Mouse (Mus musculus) cerebellum, adult 2 months (tissue): ENCODE results near the gene Tcap. TPM values are rescaled to one million over a fixed set of nuclear protein-coding genes. Genes with fewer than 3 reads are reported as not detected.

Experiments used
- DNase-seq, 2 experiments: peaks; one replicate each; pipeline ENCODE4 v3.0.0; 2021
- H3K27ac ChIP-seq: fragments of 200-500 bp; 2 replicates; pipeline ENCODE4 v1.5.1; 2012; ENCODE audit warnings: low read length, control low read depth, inconsistent platforms; ENCODE audit not compliant: insufficient read depth
- H3K27me3 ChIP-seq: fragments of 200-500 bp; 2 replicates; pipeline ENCODE4 v1.6.1; 2012; ENCODE audit warnings: inconsistent platforms, mild to moderate bottlenecking, low read length, moderate library complexity; ENCODE audit not compliant: control insufficient read depth, insufficient read depth
- H3K4me1 ChIP-seq: fragments of 200-500 bp; 2 replicates; pipeline ENCODE4 v1.6.1; 2011; ENCODE audit warnings: low read length; ENCODE audit not compliant: control insufficient read depth, insufficient read depth
- H3K4me3 ChIP-seq: fragments of 200-500 bp; replicated peaks from 2 replicates; pipeline ENCODE3; 2011; ENCODE audit warnings: mild to moderate bottlenecking, low read depth, low read length, control low read depth; ENCODE audit not compliant: insufficient read depth
- CTCF ChIP-seq: fragments of 200-500 bp; IDR thresholded peaks from 2 replicates; pipeline ENCODE4 v1.5.1; 2011; ENCODE audit warnings: low read depth, mild to moderate bottlenecking, control low read depth, low read length, moderate library complexity, borderline replicate concordance; ENCODE audit not compliant: insufficient read depth
- POLR2A ChIP-seq: fragments of 200-500 bp; IDR thresholded peaks from 2 replicates; pipeline ENCODE4 v1.6.1; 2011; ENCODE audit warnings: low read length, control low read depth, borderline replicate concordance; ENCODE audit not compliant: insufficient read depth
- WGBS: fragments of 180-500 bp; shearing (Covaris S2); methylation state at CpG from one replicate; pipeline ENCODE4 v1.1.7; 2018; 5-methylcytosine and 5-hydroxymethylcytosine counted together
- polyA plus RNA-seq: library from polyadenylated mRNA; depleted of rRNA; stranded (reverse); fragments of >200 nt; gene quantifications from 2 replicates; pipeline ENCODE4 v1.2.3, GENCODE M21; 2012

Gene Tcap
- polyA plus RNA-seq, 1 experiment, result 0.95 TPM

DNA sequence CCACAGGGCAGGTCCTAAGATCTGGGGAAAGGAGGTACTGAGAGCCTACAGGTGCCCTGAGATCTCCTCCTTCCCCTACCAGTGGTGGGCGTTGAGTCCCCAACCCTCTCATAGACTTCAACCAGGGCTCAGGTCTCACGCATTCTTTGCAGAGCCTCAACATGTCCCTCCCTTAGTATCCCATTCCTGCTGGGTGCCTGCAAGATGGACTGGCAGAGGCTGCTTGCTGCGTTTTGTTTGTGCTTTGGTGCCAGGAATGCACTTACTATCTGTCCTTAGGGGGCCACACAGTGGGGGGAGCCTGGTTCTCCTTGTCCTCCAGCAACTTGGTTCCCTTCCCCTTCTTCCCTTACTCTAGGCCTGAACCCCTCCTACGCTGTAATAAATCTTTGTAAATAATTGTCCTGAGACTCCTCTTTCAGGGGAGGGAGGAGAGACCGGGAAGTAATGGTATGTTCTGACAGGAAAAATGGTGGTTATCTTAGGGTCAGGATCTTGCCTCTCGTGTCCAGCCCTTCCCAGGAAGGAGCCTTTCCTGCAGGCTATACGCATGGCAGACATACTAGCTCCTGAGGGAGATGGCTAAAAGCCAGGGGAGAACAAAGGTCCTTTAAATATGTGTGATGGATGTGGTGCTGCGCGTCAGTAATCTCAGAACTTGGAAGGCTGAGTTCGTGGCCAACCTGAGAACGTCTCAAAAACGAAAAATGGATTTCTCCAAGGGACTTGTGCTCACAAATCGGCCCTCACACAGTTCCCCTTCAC, 26.0 kb upstream of the Tcap start:
- Histone ChIP-seq H3K4me3 (peak overlapping the region; percentile 88), H3K27me3 (no peaks in the 10 kb centered on the region), H3K27ac (no peak overlapping the region), H3K4me1 (peaks cover 5% of the 10 kb centered on the region; the same call in 1 of the 2 replicates)
- DNase-seq, result no peak
- 15% methylated on average over 13 of the region's 13 CpGs for WGBS
- TF ChIP-seq CTCF (no peak), POLR2A (no peak)

DNA sequence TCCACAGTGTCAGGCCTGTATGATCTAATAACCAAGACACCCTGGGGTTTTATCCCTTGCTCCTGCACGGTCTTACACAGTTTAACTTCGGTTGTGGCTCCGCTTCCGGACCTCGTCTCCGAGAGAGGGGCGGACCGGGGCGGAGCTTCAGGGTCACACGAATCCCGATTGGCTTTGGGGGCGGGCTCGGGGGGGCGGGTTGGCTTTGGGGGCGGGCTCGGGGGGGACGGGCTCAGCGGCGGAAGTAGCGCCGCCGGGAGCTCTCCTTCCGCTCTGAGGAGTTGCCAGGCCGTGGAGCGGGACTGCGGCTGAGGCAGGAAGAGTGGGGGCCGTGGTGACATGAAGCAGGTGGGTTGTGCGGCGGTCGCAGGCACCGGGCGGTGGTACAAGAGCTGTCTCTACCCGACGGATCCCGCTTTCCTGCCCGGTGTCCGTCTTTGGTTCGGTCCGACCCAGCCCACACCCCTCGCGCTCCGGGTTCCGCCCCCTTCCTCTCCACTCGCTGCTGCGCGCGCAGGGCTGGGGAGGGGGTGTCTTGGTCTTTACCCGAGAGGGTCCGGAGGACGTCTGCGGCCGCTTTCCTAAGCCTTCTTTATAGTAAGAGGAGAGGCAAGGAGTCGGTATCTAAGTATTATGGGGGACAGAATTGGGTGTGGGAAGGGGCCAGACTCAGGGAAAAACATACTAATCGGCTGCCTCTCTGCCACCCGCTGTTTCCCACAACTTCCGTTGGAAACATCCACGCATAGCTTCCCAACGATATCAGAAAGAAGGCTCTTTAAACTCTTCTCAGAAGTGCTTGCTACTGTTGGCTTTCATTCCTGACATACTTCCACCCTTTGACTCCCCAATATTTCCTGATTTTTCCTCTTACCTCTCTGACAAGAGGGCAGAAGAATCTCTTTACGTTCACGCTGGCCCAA, 25.2 kb upstream of the Tcap start, which contains the start of gene Stard3:
Gene Stard3 (plus strand): TSS at position 208 of the 923 bp plus-strand sequence.
- H3K27ac ChIP-seq, result peak within 1 kb of the TSS; percentile 69
- peak; percentile 85 to 90 for DNase-seq
- H3K27me3 ChIP-seq, result no peaks in the 10 kb centered on the region
- peak within 1 kb of the TSS; percentile 88 for H3K4me3 ChIP-seq
- WGBS, result under 1% methylated on average over 60 of the region's 60 CpGs
- peaks cover 5% of the 10 kb centered on the region; the same call in 1 of the 2 replicates for H3K4me1 ChIP-seq
- TF ChIP-seq POLR2A (peak; percentile 60), CTCF (no peak)

DNA sequence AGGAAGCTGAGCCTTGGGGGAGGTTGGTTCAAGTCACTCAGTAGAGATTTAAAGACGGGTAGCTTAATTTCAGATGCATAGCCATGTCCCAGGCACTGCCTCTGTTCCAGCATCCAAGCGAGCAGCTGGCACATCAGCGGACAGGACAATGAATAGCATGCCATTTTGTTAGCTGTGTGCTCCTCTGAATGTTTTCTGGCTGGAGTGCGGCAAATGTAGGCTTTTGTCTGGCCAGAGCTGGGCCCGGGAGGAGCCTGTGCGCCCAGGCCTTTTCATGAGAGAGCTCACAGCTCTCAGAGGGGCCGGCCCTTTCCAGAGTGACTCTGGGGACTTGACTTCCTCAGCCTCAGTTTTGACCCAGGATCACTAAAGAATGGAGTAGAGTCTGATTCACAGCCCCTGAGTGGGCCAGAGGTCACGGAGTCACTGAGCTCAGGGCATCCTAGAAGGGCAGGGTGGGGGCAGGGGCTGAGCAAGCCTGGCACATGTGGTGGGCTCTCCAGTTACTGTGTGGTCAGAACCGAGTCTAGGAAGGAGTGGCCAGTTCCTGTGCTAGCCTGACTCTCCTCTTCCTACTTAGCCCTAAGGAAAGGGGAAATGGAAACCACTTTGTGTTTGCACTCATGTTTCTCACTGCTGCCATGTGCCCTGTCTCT, 22.6 kb upstream of the Tcap start:
- Histone ChIP-seq H3K4me1 (peaks cover 5% of the 10 kb centered on the region; the same call in 1 of the 2 replicates), H3K27me3 (no peaks in the 10 kb centered on the region), H3K27ac (peak overlapping the region; percentile 42; the same call in 1 of the 2 replicates), H3K4me3 (no peak overlapping the region)
- DNase-seq, result no peak
- WGBS, result 35% methylated on average over 9 of the region's 9 CpGs
- TF ChIP-seq CTCF (no peak), POLR2A (no peak)

DNA sequence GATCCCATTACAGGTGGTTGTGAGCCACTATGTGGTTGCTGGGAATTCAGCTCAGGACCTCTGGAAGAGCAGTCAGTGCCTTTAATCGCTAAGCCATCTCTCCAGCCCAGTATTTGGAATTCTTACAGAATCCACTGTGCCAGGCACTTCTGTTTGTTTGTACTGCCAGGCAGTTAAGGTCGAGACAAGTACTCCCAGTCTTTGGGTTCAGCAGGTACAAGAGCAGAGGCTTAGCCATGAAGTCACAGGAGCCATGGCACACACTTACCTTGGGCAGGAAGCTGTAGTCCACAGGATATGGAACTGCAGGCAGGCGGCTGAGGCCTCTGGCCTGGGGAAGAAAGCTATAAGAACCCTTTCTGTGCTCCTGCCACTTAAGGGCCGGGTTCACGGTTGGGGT, 19.8 kb upstream of the Tcap start:
- TF ChIP-seq POLR2A (no peak), CTCF (no peak)
- Histone ChIP-seq H3K4me3 (no peak overlapping the region), H3K4me1 (peaks cover 18% of the 10 kb centered on the region), H3K27ac (no peak overlapping the region), H3K27me3 (no peaks in the 10 kb centered on the region)
- WGBS, result 80% methylated on average over 5 of the region's 5 CpGs
- DNase-seq, result no peak

DNA sequence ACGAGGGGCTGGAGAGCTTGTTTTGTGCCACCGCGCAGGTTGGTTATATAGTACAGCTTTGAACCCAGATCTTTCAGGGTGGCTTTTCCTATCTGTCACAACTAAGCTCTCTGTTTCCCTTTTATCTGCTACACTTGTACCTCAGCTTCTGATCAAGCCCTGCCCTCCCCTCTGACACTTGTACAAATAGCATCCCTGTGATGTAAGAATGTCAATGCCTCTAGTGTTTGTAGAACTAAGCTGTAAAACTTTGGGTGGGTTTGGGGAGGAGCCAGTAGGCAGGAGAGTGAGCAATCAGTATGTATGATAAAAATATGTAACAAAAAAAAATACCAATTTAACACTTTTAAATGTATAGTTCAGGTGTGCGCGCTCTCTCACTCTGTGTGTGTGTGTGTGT, 19.2 kb upstream of the Tcap start:
- Histone ChIP-seq H3K27ac (no peak overlapping the region), H3K27me3 (no peaks in the 10 kb centered on the region), H3K4me1 (peaks cover 22% of the 10 kb centered on the region), H3K4me3 (no peak overlapping the region)
- TF ChIP-seq CTCF (no peak), POLR2A (no peak)
- DNase-seq, result no peak
- 95% methylated on average over 5 of the region's 5 CpGs for WGBS

DNA sequence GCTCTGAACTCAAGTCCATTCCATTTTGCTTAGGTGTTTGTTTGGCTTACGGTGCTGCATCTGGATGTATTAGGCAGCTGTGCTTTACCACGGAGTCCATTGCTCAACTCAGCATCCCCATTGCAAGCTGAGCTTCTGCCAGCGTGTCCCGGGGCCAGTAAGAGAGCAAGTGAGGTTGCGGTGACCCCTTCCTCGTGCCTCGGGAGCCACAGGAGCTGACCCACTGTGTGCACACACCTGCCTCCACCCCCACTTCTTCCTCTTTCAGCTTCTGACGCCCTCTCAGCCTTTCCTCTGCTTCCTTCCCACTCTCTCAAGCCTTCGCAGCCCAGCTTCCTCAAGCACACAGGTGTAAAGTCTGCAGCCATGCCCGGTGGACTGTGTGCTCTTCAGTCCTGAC, 17.3 kb upstream of the Tcap start:
- no peak for DNase-seq
- H3K4me3 ChIP-seq, result no peak overlapping the region
- WGBS, result 87% methylated on average over 10 of the region's 10 CpGs
- no peak overlapping the region for H3K27ac ChIP-seq
- H3K27me3 ChIP-seq, result no peaks in the 10 kb centered on the region
- TF ChIP-seq CTCF, result no peak
- TF ChIP-seq POLR2A, result no peak
- peaks cover 34% of the 10 kb centered on the region for H3K4me1 ChIP-seq

DNA sequence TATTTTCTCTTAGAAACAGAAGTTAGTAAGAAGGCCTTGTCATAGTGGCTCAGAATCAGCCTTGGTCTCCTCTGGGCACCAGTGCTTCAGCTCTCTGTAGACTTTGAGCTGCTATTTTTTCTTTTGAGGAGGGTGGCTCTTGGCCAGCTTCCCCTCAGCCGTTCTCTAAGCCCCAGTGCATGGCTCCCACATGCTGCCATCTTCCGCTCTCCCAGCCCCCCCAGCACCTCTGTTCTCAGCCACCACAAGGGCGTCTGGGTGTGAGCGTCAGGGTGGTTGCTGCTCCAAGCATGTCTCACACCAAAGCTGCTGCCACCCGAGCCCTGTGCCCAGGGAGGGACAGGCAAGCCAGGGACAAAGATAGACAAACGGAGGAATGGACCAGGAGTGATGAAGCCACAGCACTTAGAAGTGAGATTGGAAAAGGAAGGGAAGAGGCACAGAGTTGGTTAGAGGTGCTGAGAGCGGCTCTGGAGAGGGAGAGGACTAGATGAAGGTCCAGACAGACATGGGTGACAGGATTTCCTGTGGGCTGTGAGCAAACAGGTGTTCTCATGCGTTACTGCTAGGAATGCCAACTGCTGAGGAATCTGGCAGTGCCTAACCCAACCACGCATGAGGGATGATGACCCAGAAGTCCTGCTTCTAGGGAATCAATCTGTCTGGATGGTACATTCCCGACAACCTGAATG, 16.3 kb upstream of the Tcap start:
- Histone ChIP-seq H3K4me3 (no peak overlapping the region), H3K4me1 (peaks cover 37% of the 10 kb centered on the region), H3K27me3 (no peaks in the 10 kb centered on the region), H3K27ac (no peak overlapping the region)
- DNase-seq, result no peak
- TF ChIP-seq POLR2A, result no peak
- no peak for TF ChIP-seq CTCF
- WGBS, result 43% methylated on average over 10 of the region's 10 CpGs
